Mouse (Mus musculus): ENCODE measurements around the gene Hexb.

DNA sequence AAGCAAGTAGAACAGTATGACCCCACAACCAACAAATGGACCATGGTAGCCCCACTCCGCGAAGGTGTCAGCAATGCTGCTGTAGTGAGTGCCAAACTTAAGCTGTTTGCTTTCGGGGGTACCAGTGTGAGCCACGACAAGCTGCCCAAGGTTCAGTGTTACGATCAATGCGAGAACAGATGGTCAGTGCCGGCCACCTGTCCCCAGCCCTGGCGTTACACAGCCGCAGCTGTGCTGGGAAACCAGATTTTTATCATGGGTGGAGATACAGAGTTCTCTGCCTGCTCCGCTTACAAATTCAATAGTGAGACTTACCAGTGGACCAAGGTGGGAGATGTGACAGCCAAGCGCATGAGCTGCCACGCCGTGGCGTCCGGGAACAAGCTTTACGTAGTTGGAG, 48.1 kb upstream of the Hexb start:
- TF ChIP-seq TAL1 (IDR thresholded peaks at IDR 0.05; ENCODE audit: low read length) (no peak), GATA1 (IDR thresholded peaks at IDR 0.05; ENCODE audit: low read length) (no peak)
